Mouse (Mus musculus): ENCODE results near the gene Zfp526.
A peak's percentile ranks its signal among the peaks of the same experiment; 100 is the strongest.

The Zfp526 gene

GRCm38 (mm10) chr7:25209161-25209622, 12.0 kb upstream of the Zfp526 start:
- no peak for DNase-seq (ENCODE audit: low spot score in 2 of 2)

GRCm38 (mm10) chr7:25210482-25210881, 10.7 kb upstream of the Zfp526 start:
- no peak for DNase-seq (ENCODE audit: low spot score in 2 of 2)

- no peak for DNase-seq (ENCODE audit: low spot score in 2 of 2)
These were observed 8.1 kb upstream of the Zfp526 start for GRCm38 (mm10) chr7:25213099-25213498.

- no peak for DNase-seq (ENCODE audit: low spot score in 2 of 2)
These were observed 7.1 kb upstream of the Zfp526 start for GRCm38 (mm10) chr7:25214172-25214571.

GRCm38 (mm10) chr7:25217653-25218395, 3.4 kb upstream of the Zfp526 start:
- DNase-seq (ENCODE audit: low spot score in 2 of 2) = no peak

GRCm38 (mm10) chr7:25218705-25219415, 2.4 kb upstream of the Zfp526 start:
- no peak for DNase-seq (ENCODE audit: low spot score in 2 of 2)

- no peak for DNase-seq (ENCODE audit: low spot score in 2 of 2)
These were observed 1.8 kb upstream of the Zfp526 start for GRCm38 (mm10) chr7:25219416-25219750.

GRCm38 (mm10) chr7:25219756-25220456, 1.3 kb upstream of the Zfp526 start:
- DNase-seq (ENCODE audit: low spot score in 2 of 2) = peak; percentile 85 to 96

GRCm38 (mm10) chr7:25220457-25221101, 646 bp upstream of the Zfp526 start, which contains the start of gene Dedd2:
Gene Dedd2, minus strand, starts transcription at chr7:25220615.
- DNase-seq (ENCODE audit: low spot score in 2 of 2) = no peak

- no peak for DNase-seq (ENCODE audit: low spot score in 2 of 2)
These were observed 1.2 kb downstream of the Zfp526 start for GRCm38 (mm10) chr7:25222275-25222967.

GRCm38 (mm10) chr7:25227523-25228300, 6.5 kb downstream of the Zfp526 start:
- DNase-seq (ENCODE audit: low spot score in 2 of 2) = no peak

- DNase-seq (ENCODE audit: low spot score in 2 of 2) = no peak
These were observed 9.6 kb downstream of the Zfp526 start for GRCm38 (mm10) chr7:25230690-25231285.

GRCm38 (mm10) chr7:25232101-25232648, 10.9 kb downstream of the Zfp526 start:
- no peak for DNase-seq (ENCODE audit: low spot score in 2 of 2)

- DNase-seq (ENCODE audit: low spot score in 2 of 2) = no peak
These were observed 11.8 kb downstream of the Zfp526 start for GRCm38 (mm10) chr7:25233061-25233460.

- no peak for DNase-seq (ENCODE audit: low spot score in 2 of 2)
These were observed 14.3 kb downstream of the Zfp526 start for GRCm38 (mm10) chr7:25235526-25235925.

- peak; percentile 93 to 98 for DNase-seq (ENCODE audit: low spot score in 2 of 2)
These were observed 16.2 kb downstream of the Zfp526 start, which contains the start of gene Gsk3a for GRCm38 (mm10) chr7:25237249-25238014. Gene Gsk3a, minus strand, starts transcription at chr7:25237851.

- DNase-seq (ENCODE audit: low spot score in 2 of 2) = peak; percentile 96 to 97
These were observed 16.9 kb downstream of the Zfp526 start for GRCm38 (mm10) chr7:25238015-25238706.

All from left cerebral cortex, adult 9 months (tissue).